Mouse (Mus musculus) right cerebral cortex, adult 18-20 months (tissue): ENCODE results near the gene Laptm5.

Experiments used
- DNase-seq: peaks from one replicate; pipeline ENCODE4 v3.0.0; 2022; ENCODE audit warnings: mixed read lengths

Laptm5 gene

GRCm38 (mm10) chr4:130899782-130900427 is 13.0 kb upstream of the Laptm5 start:
- DNase-seq: no peak

- no peak for DNase-seq
These were observed 12.2 kb upstream of the Laptm5 start for GRCm38 (mm10) chr4:130900746-130901145.

- DNase-seq: no peak
These were observed 10.6 kb upstream of the Laptm5 start for GRCm38 (mm10) chr4:130902289-130902781.

GRCm38 (mm10) chr4:130905025-130905424 is 7.9 kb upstream of the Laptm5 start:
- no peak for DNase-seq

GRCm38 (mm10) chr4:130905882-130906281 is 7.0 kb upstream of the Laptm5 start:
- no peak for DNase-seq

GRCm38 (mm10) chr4:130906296-130906695 is 6.6 kb upstream of the Laptm5 start:
- no peak for DNase-seq

- no peak for DNase-seq
These were observed 5.5 kb upstream of the Laptm5 start for GRCm38 (mm10) chr4:130907200-130908069.

GRCm38 (mm10) chr4:130908133-130908532 is 4.8 kb upstream of the Laptm5 start:
- DNase-seq: no peak

- peak; percentile 81 for DNase-seq
These were observed 3.6 kb upstream of the Laptm5 start for GRCm38 (mm10) chr4:130909167-130909874.

GRCm38 (mm10) chr4:130910666-130911065 is 2.3 kb upstream of the Laptm5 start:
- no peak for DNase-seq

GRCm38 (mm10) chr4:130912626-130913025 is 299 bp upstream of the Laptm5 start:
- DNase-seq: no peak

GRCm38 (mm10) chr4:130913511-130913910 is 586 bp downstream of the Laptm5 start:
- DNase-seq: no peak

GRCm38 (mm10) chr4:130914011-130914410 is 1.1 kb downstream of the Laptm5 start:
- DNase-seq: no peak

- no peak for DNase-seq
These were observed 1.6 kb downstream of the Laptm5 start for GRCm38 (mm10) chr4:130914527-130914926.

- no peak for DNase-seq
These were observed 2.2 kb downstream of the Laptm5 start for GRCm38 (mm10) chr4:130915006-130915667.

GRCm38 (mm10) chr4:130915668-130916035 is 2.7 kb downstream of the Laptm5 start:
- no peak for DNase-seq

- no peak for DNase-seq
These were observed 3.7 kb downstream of the Laptm5 start for GRCm38 (mm10) chr4:130916639-130917038.

GRCm38 (mm10) chr4:130917564-130917963 is 4.6 kb downstream of the Laptm5 start:
- DNase-seq: no peak

GRCm38 (mm10) chr4:130918805-130919749 is 6.2 kb downstream of the Laptm5 start:
- DNase-seq: no peak

- DNase-seq: no peak
These were observed 6.9 kb downstream of the Laptm5 start for GRCm38 (mm10) chr4:130919750-130920356.
